Comparison of ENCODE assay signal across 8 mouse cellular contexts in the genomic region with DNA sequence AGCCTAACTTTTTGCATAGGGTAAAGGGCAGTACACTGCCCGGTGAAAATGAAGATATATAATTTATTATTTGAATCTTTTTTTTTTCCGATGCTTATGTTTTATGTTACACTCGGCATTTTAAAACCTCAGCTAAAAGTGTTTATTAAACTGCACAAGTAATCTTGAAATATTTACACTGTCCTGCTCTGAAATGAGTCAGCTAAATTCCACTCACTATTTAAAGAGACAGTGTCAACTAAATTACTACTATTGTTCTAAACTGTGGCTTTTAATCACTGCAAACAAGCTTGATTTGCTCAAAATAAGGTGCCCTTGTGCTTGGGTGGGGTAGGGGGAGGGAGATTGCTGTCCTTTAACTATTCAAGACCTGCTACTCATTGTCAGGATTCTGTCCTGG. TPM values are rescaled to one million over a fixed set of nuclear protein-coding genes. Genes with fewer than 3 reads are reported as not detected.
DNase-seq lines count a peak whose midpoint lies in the region; ATAC-seq and TF ChIP-seq lines count a peak whose summit lies in the region.

No protein-coding gene starts in this region.

- no peaks in the 10 kb centered on the region for H3K27me3 ChIP-seq in cerebellum, adult 2 months (ENCODE audit: control insufficient read depth, insufficient read depth, low read length)
- no peaks in the 10 kb centered on the region for H3K27me3 ChIP-seq in limb, embryonic 14.5 days (ENCODE audit: control insufficient read depth, insufficient read depth, low read length)

- H3K27ac ChIP-seq in cerebellum, adult 2 months (ENCODE audit: insufficient read depth, low read length), result no peak overlapping the region
- no peak overlapping the region for H3K27ac ChIP-seq in limb, embryonic 14.5 days (replicated peaks; ENCODE audit: low read depth, low read length)

- TF ChIP-seq POLR2A in cerebellum, adult 2 months (IDR thresholded peaks at IDR 0.05; ENCODE audit: borderline replicate concordance, insufficient read depth, low read length), result no peak
- no peak for TF ChIP-seq POLR2A in limb, embryonic 14.5 days (IDR thresholded peaks at IDR 0.05; ENCODE audit: borderline replicate concordance, extremely low read depth, insufficient read depth, insufficient read length)

- H3K4me2 ChIP-seq in limb, embryonic 14.5 days (replicated peaks; ENCODE audit: low read depth, low read length, severe bottlenecking), result peak overlapping the region; percentile 71

- H3K4me1 ChIP-seq in cerebellum, adult 2 months (ENCODE audit: control insufficient read depth, insufficient read depth, low read length), result peaks cover 4% of the 10 kb centered on the region; the same call in 1 of the 2 replicates
- H3K4me1 ChIP-seq in limb, embryonic 14.5 days (ENCODE audit: control insufficient read depth, insufficient read depth, low read length), result peaks cover 6% of the 10 kb centered on the region; the same call in 1 of the 2 replicates

- WGBS in cerebellum, adult 2 months, result 5% methylated on average over 3 of the region's 3 CpGs
- 28% methylated on average over 3 of the region's 3 CpGs for WGBS in limb, embryonic 14.5 days

- peak overlapping the region; percentile 77 for H3K4me3 ChIP-seq in cerebellum, adult 2 months (replicated peaks; ENCODE audit: insufficient read depth, low read depth, low read length)
- H3K4me3 ChIP-seq in limb, embryonic 14.5 days (replicated peaks; ENCODE audit: low read length), result peak overlapping the region; percentile 94

- peaks cover 25% of the 10 kb centered on the region for H3K36me3 ChIP-seq in limb, embryonic 14.5 days (ENCODE audit: control insufficient read depth, insufficient read depth, low read length)

- no peak for DNase-seq in cerebellum, adult 2 months
- DNase-seq in cerebellum, adult 18-20 months, result no peak
- DNase-seq in thymus, postnatal 0 days (ENCODE audit: low spot score), result peak; percentile 7
- DNase-seq in thymus, postnatal 25 days, result no peak
- no peak for DNase-seq in limb, embryonic 14.5 days (ENCODE audit: low spot score)
- no peak for DNase-seq in ovary, postnatal 14 days (ENCODE audit: low spot score)
- DNase-seq in layer of hippocampus, adult 18-20 months (ENCODE audit: low spot score in 2 of 2), result no peak
- no peak for DNase-seq in cerebellum, postnatal 4 days (ENCODE audit: low spot score in 2 of 2)

- no peaks in the 10 kb centered on the region for H3K9me3 ChIP-seq in limb, embryonic 14.5 days (ENCODE audit: control insufficient read depth, low read length)

- TF ChIP-seq CTCF in cerebellum, adult 2 months (IDR thresholded peaks at IDR 0.05; ENCODE audit: borderline replicate concordance, insufficient read depth, low read depth, low read length), result no peak

- ATAC-seq in limb, embryonic 14.5 days (ENCODE audit: low FRiP score, low read depth), result no peak

- peak overlapping the region; percentile 99 for H3K9ac ChIP-seq in limb, embryonic 14.5 days (ENCODE audit: low read depth, low read length, severe bottlenecking)

RNA-seq across cellular contexts. Expression of a gene that starts 2.6 kb away (rescaled TPM):
- polyA plus RNA-seq in cerebellum, adult 2 months (2012; rRNA removed), result 152 and 158 TPM in 2 replicates
- 82.6 and 94.9 TPM in 2 replicates for polyA plus RNA-seq in thymus, postnatal 0 days (2015; fragmentation: Nextera tagmentation; extraction: Ambion mirVana)
- polyA plus RNA-seq in limb, embryonic 14.5 days (2012; rRNA removed), result 45.0 and 61.0 TPM in 2 replicates
- polyA plus RNA-seq in limb, embryonic 14.5 days (2014; fragmentation: Nextera tagmentation; extraction: Ambion mirVana), result 122 and 129 TPM in 2 replicates
- total RNA-seq in layer of hippocampus, adult 18-20 months (2021), result 100 to 1,000 TPM; 140 to 143 TPM
